Mouse (Mus musculus) brain, embryonic 14.5 days (tissue): Measurements from ENCODE around the gene Samhd1.

Source experiments
- CTCF ChIP-seq: fragments of 200-500 bp; IDR thresholded peaks from 2 replicates; pipeline ENCODE4 v1.5.1; 2012; ENCODE audit warnings: inconsistent platforms, mild to moderate bottlenecking, moderate library complexity, borderline replicate concordance; ENCODE audit not compliant: insufficient read depth, insufficient read length; ENCODE audit errors: extremely low read depth
- POLR2A ChIP-seq: fragments of 200-500 bp; IDR thresholded peaks from 2 replicates; pipeline ENCODE4 v1.6.1; 2012; ENCODE audit warnings: mild to moderate bottlenecking, inconsistent platforms, borderline replicate concordance; ENCODE audit not compliant: poor library complexity, insufficient read depth, insufficient read length, severe bottlenecking; ENCODE audit errors: extremely low read depth

- TF ChIP-seq CTCF, result no peak
- TF ChIP-seq POLR2A, result no peak
These were observed 3.7 kb upstream of the Samhd1 start for GRCm38 (mm10) chr2:157138808-157139207.
